In genomic region chrX:101979267-101979666, GRCm38 (mm10) we compare ENCODE assay signal across 9 mouse cellular contexts.
DNase-seq lines count a peak whose midpoint lies in the region; ATAC-seq and TF ChIP-seq lines count a peak whose summit lies in the region.
"Had no signal": no experiment of that assay in that cellular context is flagged by ENCODE, and none has a peak within 500 bp of the region (broad histone marks: within the 10 kb centered on the region; RNA-seq: fewer than 3 reads in every experiment).

No protein-coding gene starts in this region.

- no peak for TF ChIP-seq RAD21 in MEL (IDR thresholded peaks at IDR 0.05; ENCODE audit: low read depth, low read length)

- H3K4me2 ChIP-seq in kidney, embryonic 14.5 days (replicated peaks; ENCODE audit: low read depth, low read length) = no peak overlapping the region
- H3K4me2 ChIP-seq in liver, embryonic 12.5 days = no peak overlapping the region

- H3K4me3 ChIP-seq in kidney, embryonic 14.5 days (ENCODE audit: low read length) = no peak overlapping the region
- H3K4me3 ChIP-seq in MEL (ENCODE audit: control insufficient read depth in 1 of 2, insufficient read depth in 1 of 2, low read depth in 2 of 2, low read length in 2 of 2) = no peak overlapping the region
- H3K4me3 ChIP-seq in embryonic fibroblast, embryonic 13.5 days (ENCODE audit: insufficient read depth, low read length) = no peak overlapping the region
- H3K4me3 ChIP-seq in liver, embryonic 12.5 days = no peak overlapping the region

- 46% methylated on average over 5 of the region's 5 CpGs for WGBS in kidney, embryonic 14.5 days
- WGBS in liver, embryonic 12.5 days (ENCODE audit: insufficient replicate concordance) = 44% methylated on average over 5 of the region's 5 CpGs

- H3K27ac ChIP-seq in kidney, embryonic 14.5 days (ENCODE audit: low read depth, low read length) = no peak overlapping the region
- H3K27ac ChIP-seq in MEL (ENCODE audit: control insufficient read depth, low read depth, low read length) = no peak overlapping the region
- H3K27ac ChIP-seq in embryonic fibroblast, embryonic 13.5 days (ENCODE audit: insufficient read depth, low read length) = peak overlapping the region; percentile 6; the same call in 1 of the 2 replicates
- no peak overlapping the region for H3K27ac ChIP-seq in liver, embryonic 12.5 days

- H3K4me1 ChIP-seq in kidney, embryonic 14.5 days (ENCODE audit: control insufficient read depth, insufficient read depth, low read length) = 0 out of 2 replicates have a peak, but pooled peaks cover 1% of the 10 kb centered on the region
- H3K4me1 ChIP-seq in MEL (ENCODE audit: control insufficient read depth in 1 of 2, insufficient read depth in 2 of 2, low read length in 2 of 2) = no peaks in the 10 kb centered on the region
- no peaks in the 10 kb centered on the region for H3K4me1 ChIP-seq in embryonic fibroblast, embryonic 13.5 days (ENCODE audit: control insufficient read depth, insufficient read depth, low read length)
- no peaks in the 10 kb centered on the region for H3K4me1 ChIP-seq in liver, embryonic 12.5 days

- no peaks in the 10 kb centered on the region for H3K27me3 ChIP-seq in kidney, embryonic 14.5 days (ENCODE audit: control insufficient read depth, insufficient read depth, low read length)
- no peaks in the 10 kb centered on the region for H3K27me3 ChIP-seq in MEL (ENCODE audit: control insufficient read depth in 1 of 2, insufficient read depth in 2 of 2, low read length in 2 of 2)
- H3K27me3 ChIP-seq in liver, embryonic 12.5 days (replicated peaks) = peaks cover 25% of the 10 kb centered on the region

- H3K9ac ChIP-seq in kidney, embryonic 14.5 days (ENCODE audit: low read depth, low read length) = no peak overlapping the region
- H3K9ac ChIP-seq in MEL (ENCODE audit: control insufficient read depth, low read depth, low read length, poor library complexity, severe bottlenecking) = no peak overlapping the region
- H3K9ac ChIP-seq in liver, embryonic 12.5 days = no peak overlapping the region

- no peaks in the 10 kb centered on the region for H3K79me2 ChIP-seq in MEL (ENCODE audit: control insufficient read depth, insufficient read depth, low read length, poor library complexity)

- no peak for TF ChIP-seq EP300 in MEL (IDR thresholded peaks at IDR 0.05; ENCODE audit: low read depth in 1 of 2, low read length in 2 of 2)

- no peaks in the 10 kb centered on the region for H3K36me3 ChIP-seq in kidney, embryonic 14.5 days (ENCODE audit: control insufficient read depth, insufficient read depth, low read length)
- H3K36me3 ChIP-seq in MEL (ENCODE audit: control insufficient read depth in 1 of 2, insufficient read depth in 2 of 2, low read length in 2 of 2) = no peaks in the 10 kb centered on the region
- no peaks in the 10 kb centered on the region for H3K36me3 ChIP-seq in liver, embryonic 12.5 days

- no peak for DNase-seq in kidney, adult 18-20 months
- peak; percentile 32 for DNase-seq in MEL (ENCODE audit: low read depth, low spot score)
- DNase-seq in cerebellum, adult 11 months = no peak
- no peak for DNase-seq in urinary bladder, postnatal 36 days (ENCODE audit: low spot score in 2 of 2)
- DNase-seq: thymus, postnatal 14 days had no signal

- no peak for TF ChIP-seq POLR2A in MEL (IDR thresholded peaks at IDR 0.05; ENCODE audit: control insufficient read depth in 1 of 2, insufficient read depth in 1 of 2, low read depth in 1 of 2, low read length in 2 of 2, poor library complexity in 1 of 2)
- TF ChIP-seq POLR2A in embryonic fibroblast, embryonic 13.5 days (IDR thresholded peaks at IDR 0.05; ENCODE audit: low read depth, low read length) = no peak

- ATAC-seq in kidney, embryonic 14.5 days (ENCODE audit: low FRiP score, low TSS enrichment) = peak; percentile 85
- peak; percentile 70 for ATAC-seq in megakaryocyte-erythroid progenitor cell, adult 5-6 weeks (replicated peaks; ENCODE audit: low FRiP score, low TSS enrichment, poor library complexity, severe bottlenecking)
- no peak for ATAC-seq in liver, embryonic 12.5 days

- no peak for TF ChIP-seq CTCF in MEL (IDR thresholded peaks at IDR 0.05 in 2 of 3, conservative IDR thresholded peaks at IDR 0.05 in 1 of 3; ENCODE audit: control insufficient read depth in 1 of 3, insufficient read depth in 1 of 3, low read depth in 2 of 3, low read length in 3 of 3, poor library complexity in 1 of 3, severe bottlenecking in 1 of 3)
- no peak for TF ChIP-seq CTCF in embryonic fibroblast, embryonic 13.5 days (IDR thresholded peaks at IDR 0.05; ENCODE audit: borderline replicate concordance, insufficient read depth, low read length)

- H3K9me3 ChIP-seq in kidney, embryonic 14.5 days (ENCODE audit: control insufficient read depth, low read length) = no peaks in the 10 kb centered on the region
- no peaks in the 10 kb centered on the region for H3K9me3 ChIP-seq in MEL (replicated peaks; ENCODE audit: insufficient read depth, low read length)
- no peaks in the 10 kb centered on the region for H3K9me3 ChIP-seq in liver, embryonic 12.5 days (replicated peaks)

TF ChIP-seq in MEL, 35 proteins besides CTCF, POLR2A, EP300 and RAD21:
- TF ChIP-seq ZNF384 (IDR thresholded peaks at IDR 0.05; ENCODE audit: low read depth, low read length) = no peak
- TF ChIP-seq CHD2 (IDR thresholded peaks at IDR 0.05; ENCODE audit: low read length) = peak; percentile 39; the same call in 1 of the 2 replicates
